Mouse (Mus musculus): ENCODE measurements around the gene Cd151.

DNA sequence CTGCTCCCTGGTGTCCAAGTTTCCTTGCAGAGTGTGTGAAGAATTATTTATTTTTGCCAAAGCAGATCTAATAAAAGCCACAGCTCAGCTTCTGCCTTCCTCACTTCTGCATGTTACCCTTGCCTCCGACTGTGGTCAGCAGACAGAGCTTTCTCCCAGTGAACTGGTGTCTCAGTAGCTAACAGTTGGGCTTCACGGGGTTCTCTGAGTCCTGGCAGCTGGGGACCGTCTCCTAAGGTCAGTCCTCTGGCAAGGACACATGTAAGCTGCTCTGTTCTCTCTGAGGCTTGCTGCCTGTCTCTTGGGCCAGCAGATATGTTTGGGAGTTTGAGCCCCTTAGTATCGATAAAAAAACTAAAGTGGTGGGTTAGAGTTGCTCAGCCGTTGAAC, 7.2 kb upstream of the Cd151 start:
- TF ChIP-seq CTCF (IDR thresholded peaks at IDR 0.05; ENCODE audit: low read depth, low read length) (no peak), POLR2A (IDR thresholded peaks at IDR 0.05; ENCODE audit: extremely low read depth, insufficient read depth, low read length) (no peak)
